Mouse (Mus musculus) lung, adult 2 months (tissue): ENCODE measurements around the gene Krt35. TPM values are rescaled to one million over a fixed set of nuclear protein-coding genes. Genes with fewer than 3 reads are reported as not detected.

Source experiments
- DNase-seq: peaks from one replicate; pipeline ENCODE4 v3.0.0; 2022
- H3K4me1 ChIP-seq: fragments of 200-500 bp; 2 replicates; pipeline ENCODE4 v1.6.1; 2011; ENCODE audit warnings: low read length; ENCODE audit not compliant: control insufficient read depth, insufficient read depth
- H3K4me3 ChIP-seq: fragments of 200-500 bp; replicated peaks from 2 replicates; pipeline ENCODE3; 2011; ENCODE audit warnings: low read depth, mild to moderate bottlenecking, control low read depth, low read length; ENCODE audit errors: extremely low read depth
- CTCF ChIP-seq: fragments of 200-500 bp; IDR thresholded peaks from 2 replicates; pipeline ENCODE4 v1.5.1; 2011; ENCODE audit warnings: mild to moderate bottlenecking, low read length, control low read depth; ENCODE audit not compliant: insufficient read depth
- POLR2A ChIP-seq: fragments of 200-500 bp; IDR thresholded peaks from 2 replicates; pipeline ENCODE4 v1.6.1; 2011; ENCODE audit warnings: low read depth, mild to moderate bottlenecking, control low read depth, low read length, borderline replicate concordance; ENCODE audit errors: extremely low read depth
- WGBS: fragments of 180-500 bp; shearing (Covaris S2); methylation state at CpG from one replicate; pipeline ENCODE4 v1.1.7; 2018; 5-methylcytosine and 5-hydroxymethylcytosine counted together
- polyA plus RNA-seq: library from polyadenylated mRNA; depleted of rRNA; stranded (reverse); fragments of >200 nt; gene quantifications from 2 replicates; pipeline ENCODE4 v1.2.3, GENCODE M21; 2012; rRNA removed

The Krt35 gene
- polyA plus RNA-seq, 1 experiment: 0.22 TPM

- Histone ChIP-seq H3K4me1 (no peaks in the 10 kb centered on the region), H3K4me3 (no peak overlapping the region)
- 53% methylated on average over 17 of the region's 17 CpGs for WGBS
- DNase-seq: peak; percentile 26
- no peak for TF ChIP-seq CTCF
Observed at GRCm38 (mm10) chr11:100067293-100068036, 28.6 kb downstream of the Krt35 start.

DNA sequence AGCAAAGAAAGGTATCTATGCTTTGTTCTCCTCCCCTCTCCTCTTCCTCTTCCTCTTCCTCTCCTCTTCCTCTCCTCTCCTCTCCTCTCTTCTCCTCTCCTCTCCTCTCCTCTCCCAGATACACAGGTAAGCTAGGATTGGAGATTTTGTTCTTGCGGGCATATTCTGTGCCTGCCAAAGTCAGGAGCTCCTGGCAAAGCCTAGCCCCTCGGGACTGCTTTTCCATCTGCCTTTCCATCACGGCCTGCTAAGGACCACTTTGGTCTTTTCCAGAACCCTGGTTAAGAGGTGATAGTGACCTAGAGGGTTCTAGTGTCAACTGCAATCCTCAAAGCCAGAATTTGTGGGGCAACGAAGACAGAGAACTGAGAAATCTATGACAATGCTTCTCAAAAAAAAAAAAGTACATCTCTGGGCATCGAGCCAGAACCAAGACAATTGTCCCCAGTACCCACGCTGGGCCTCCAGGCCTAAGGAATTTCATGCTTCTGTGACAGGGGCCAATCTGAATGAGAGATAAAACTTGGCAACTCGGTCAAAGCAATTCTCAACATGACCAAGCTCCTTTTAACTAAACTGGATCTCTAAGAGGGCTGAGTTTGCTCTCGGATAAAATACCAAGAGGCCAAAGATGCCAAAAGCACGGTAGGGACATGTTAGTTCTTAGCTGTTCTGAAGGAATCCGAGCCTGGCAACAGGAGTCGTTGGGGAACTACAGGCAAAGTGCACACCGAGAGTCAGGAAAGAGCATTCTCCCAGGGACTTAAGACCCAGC lies 29.6 kb downstream of the Krt35 start:
- WGBS: 53% methylated on average over 12 of the region's 12 CpGs
- TF ChIP-seq CTCF (no peak), POLR2A (no peak)
- Histone ChIP-seq H3K4me3 (no peak overlapping the region), H3K4me1 (no peaks in the 10 kb centered on the region)
- no peak for DNase-seq

DNA sequence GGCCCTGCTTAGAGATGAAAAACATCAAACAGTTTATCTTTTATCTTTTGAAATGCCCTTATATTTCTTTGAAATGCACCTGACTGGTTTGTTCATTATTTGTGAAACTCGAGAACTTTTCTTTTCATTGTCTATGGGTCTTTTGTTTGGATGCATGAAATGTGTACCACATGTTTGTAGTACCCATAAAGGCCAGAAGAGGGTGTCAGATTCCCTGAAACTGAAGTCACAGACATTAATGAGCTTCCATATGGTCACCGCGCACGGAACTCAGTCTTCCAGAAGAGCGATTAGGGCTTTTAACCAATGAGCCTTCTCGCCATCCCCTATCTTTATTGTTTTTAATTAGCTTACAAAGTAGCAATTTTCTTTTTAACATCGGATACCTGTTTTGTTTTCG lies 37.2 kb downstream of the Krt35 start:
- WGBS: 75% methylated on average over 8 of the region's 8 CpGs
- Histone ChIP-seq H3K4me1 (no peaks in the 10 kb centered on the region), H3K4me3 (no peak overlapping the region)
- TF ChIP-seq POLR2A: no peak
- no peak for TF ChIP-seq CTCF
- DNase-seq: no peak

GRCm38 (mm10) chr11:100055686-100056655 lies 40.1 kb downstream of the Krt35 start:
- no peak for TF ChIP-seq CTCF
- no peak for TF ChIP-seq POLR2A
- WGBS: 49% methylated on average over 9 of the region's 9 CpGs
- no peak for DNase-seq
- Histone ChIP-seq H3K4me3 (no peak overlapping the region), H3K4me1 (no peaks in the 10 kb centered on the region)

DNA sequence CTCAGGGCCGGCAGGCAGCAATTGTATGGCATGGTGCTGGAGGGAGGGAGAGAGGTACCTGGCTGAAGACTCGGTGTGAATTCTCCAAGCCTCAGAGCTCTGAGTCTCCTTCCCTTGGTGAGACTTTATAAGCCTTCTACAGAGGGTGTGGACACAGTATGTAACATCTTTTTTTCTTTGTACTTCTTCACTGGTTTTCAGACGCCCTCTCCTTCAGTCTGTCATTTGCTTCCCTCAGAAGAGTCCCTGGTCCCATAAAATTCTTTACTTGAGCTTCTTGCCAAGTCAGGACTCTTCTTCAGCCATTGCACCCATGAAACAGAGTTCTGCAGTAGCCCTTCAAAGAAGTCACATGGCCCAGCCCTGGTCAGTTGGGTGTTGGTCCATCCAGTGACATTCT lies 45.6 kb downstream of the Krt35 start, which contains the start of gene Krt31:
Krt31 (minus strand) TSS at position 101 of the 400 bp plus-strand sequence.
- Histone ChIP-seq H3K4me1 (no peaks in the 10 kb centered on the region), H3K4me3 (no peak within 1 kb of the TSS)
- WGBS: 85% methylated on average over 3 of the region's 3 CpGs
- no peak for DNase-seq
- TF ChIP-seq CTCF (no peak), POLR2A (no peak)

DNA sequence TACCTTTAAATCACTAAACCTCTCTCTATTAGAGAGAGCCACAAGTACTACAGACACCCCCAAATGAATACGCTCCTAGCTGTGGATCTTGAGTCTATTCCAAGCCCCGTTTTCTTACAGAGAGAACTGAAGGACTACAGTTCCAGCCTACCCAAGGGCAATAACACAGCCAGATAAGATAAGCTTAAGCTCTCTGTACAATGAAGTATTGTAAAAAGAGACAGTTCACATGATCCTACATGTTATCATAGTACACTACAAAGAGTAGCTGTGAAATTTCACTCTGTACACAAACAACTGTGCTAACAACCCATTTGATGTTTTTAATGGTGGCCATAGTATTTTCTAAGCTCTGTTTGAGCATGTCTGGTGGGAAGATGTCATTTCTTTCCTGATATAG lies 48.8 kb downstream of the Krt35 start:
- DNase-seq: no peak
- H3K4me1 ChIP-seq: no peaks in the 10 kb centered on the region
- 76% methylated on average over 2 of the region's 2 CpGs for WGBS
- no peak overlapping the region for H3K4me3 ChIP-seq
- TF ChIP-seq POLR2A (no peak), CTCF (no peak)

GRCm38 (mm10) chr11:100046303-100046866 lies 49.7 kb downstream of the Krt35 start:
- WGBS: 54% methylated on average over 6 of the region's 6 CpGs
- no peak for TF ChIP-seq POLR2A
- no peaks in the 10 kb centered on the region for H3K4me1 ChIP-seq
- no peak for DNase-seq
- no peak overlapping the region for H3K4me3 ChIP-seq

Other genes with a start within 250 kb of the Krt35 start
- gene Krtap4-16, start 244.6 kb downstream of the Krt35 start, polyA plus RNA-seq: not detected in 2 replicates
- gene Gm11568, start 238.3 kb downstream of the Krt35 start, polyA plus RNA-seq: not detected in 2 replicates
- gene Gm11559, start 231.8 kb downstream of the Krt35 start, polyA plus RNA-seq: not detected in 2 replicates
- not detected in 2 replicates for gene Krtap9-1, start 222.9 kb downstream of the Krt35 start, polyA plus RNA-seq
- 0.19 TPM in 1 of 2 replicates, not detected in the other for gene Gm11567, start 217.1 kb downstream of the Krt35 start, polyA plus RNA-seq
- not detected in 2 replicates for gene Krtap31-1, start 188.3 kb downstream of the Krt35 start, polyA plus RNA-seq
- not detected in 2 replicates for gene Gm11565, start 181.5 kb downstream of the Krt35 start, polyA plus RNA-seq
- gene Krtap31-2, start 159.9 kb downstream of the Krt35 start, polyA plus RNA-seq: not detected in 2 replicates
- not detected in 2 replicates for gene Krtap9-5, start 147.8 kb downstream of the Krt35 start, polyA plus RNA-seq
- not detected in 2 replicates for gene Krtap29-1, start 117.2 kb downstream of the Krt35 start, polyA plus RNA-seq
- gene Krtap16-1, start 109.6 kb downstream of the Krt35 start, polyA plus RNA-seq: not detected in 2 replicates
- gene Krtap17-1, start 102.2 kb downstream of the Krt35 start, polyA plus RNA-seq: 5.5 and 8.8 TPM in 2 replicates
- gene Krt33a, start 80.0 kb downstream of the Krt35 start, polyA plus RNA-seq: not detected in 2 replicates
- gene Krt33b, start 66.4 kb downstream of the Krt35 start, polyA plus RNA-seq: not detected in 2 replicates
- gene Krt34, start 54.7 kb downstream of the Krt35 start, polyA plus RNA-seq: 0.07 TPM in 1 of 2 replicates, not detected in the other
- 0.14 TPM in 1 of 2 replicates, not detected in the other for gene Krt31, start 45.7 kb downstream of the Krt35 start, polyA plus RNA-seq
- gene Krt32, start 8.0 kb downstream of the Krt35 start, polyA plus RNA-seq: 26.6 TPM in 1 of 2 replicates, not detected in the other
- 0.25 and 0.50 TPM in 2 replicates for gene Krt36, start 9.4 kb upstream of the Krt35 start, polyA plus RNA-seq
- 0.25 and 1,946 TPM in 2 replicates for gene Krt13, start 25.3 kb upstream of the Krt35 start, polyA plus RNA-seq
- gene Krt15, start 39.7 kb upstream of the Krt35 start, polyA plus RNA-seq: 2.1 and 62.5 TPM in 2 replicates
- 275 and 280 TPM in 2 replicates for gene Krt19, start 52.4 kb upstream of the Krt35 start, polyA plus RNA-seq
- gene Krt9, start 97.0 kb upstream of the Krt35 start, polyA plus RNA-seq: not detected in 2 replicates
- gene Krt14, start 111.3 kb upstream of the Krt35 start, polyA plus RNA-seq: 0.51 and 51.5 TPM in 2 replicates
- 0.58 TPM in 1 of 2 replicates, not detected in the other for gene Krt16, start 152.7 kb upstream of the Krt35 start, polyA plus RNA-seq
- 0.38 and 0.65 TPM in 2 replicates for gene Krt17, start 164.8 kb upstream of the Krt35 start, polyA plus RNA-seq
- not detected in 2 replicates for gene Krt42, start 173.6 kb upstream of the Krt35 start, polyA plus RNA-seq
- gene Eif1, start 223.6 kb upstream of the Krt35 start, polyA plus RNA-seq: 125 and 131 TPM in 2 replicates
- not detected in 2 replicates for gene Gast, start 238.2 kb upstream of the Krt35 start, polyA plus RNA-seq